Mouse (Mus musculus): ENCODE results near the gene Ctnnd2.

GRCm38 (mm10) chr15:30897342-30897741, 724.9 kb downstream of the Ctnnd2 start:
- TF ChIP-seq CTCF (IDR thresholded peaks at IDR 0.05; ENCODE audit: low read depth), result no peak
- TF ChIP-seq EP300 (IDR thresholded peaks at IDR 0.05; ENCODE audit: low read depth), result no peak

Measured in liver, postnatal 0 days (tissue).